Mouse (Mus musculus) left cerebral cortex, postnatal 10 days (tissue): ENCODE results near the gene Metap2. TPM values are rescaled to one million over a fixed set of nuclear protein-coding genes. Genes with fewer than 3 reads are reported as not detected.
A peak's percentile ranks its signal among the peaks of the same experiment; 100 is the strongest.
"Not testable (repeated sequence)": the region's sequence is repeated elsewhere in the genome, so short reads cannot be mapped to it uniquely, and the experiment has no call there.

Source experiments
- DNase-seq, 2 experiments: peaks; one replicate each; pipeline ENCODE4 v3.0.0; 2021 to 2022; ENCODE audit warnings: low spot score in 2 of 2, mixed read lengths in 1 of 2; ENCODE audit errors: extremely low spot score in 1 of 2
- intact Hi-C: fragments of 180-260 bp; cut with DNase I; formaldehyde crosslinking; loops from one replicate; pipeline ENCODE4 v1.15.1; 2025
- total RNA-seq, 2 experiments: library from RNA; stranded (reverse); gene quantifications; 2 replicates each; pipeline ENCODE4 v1.2.3; 2021

Gene Metap2
- total RNA-seq, 2 experiments from 2014 or later, result 132 TPM

DNA sequence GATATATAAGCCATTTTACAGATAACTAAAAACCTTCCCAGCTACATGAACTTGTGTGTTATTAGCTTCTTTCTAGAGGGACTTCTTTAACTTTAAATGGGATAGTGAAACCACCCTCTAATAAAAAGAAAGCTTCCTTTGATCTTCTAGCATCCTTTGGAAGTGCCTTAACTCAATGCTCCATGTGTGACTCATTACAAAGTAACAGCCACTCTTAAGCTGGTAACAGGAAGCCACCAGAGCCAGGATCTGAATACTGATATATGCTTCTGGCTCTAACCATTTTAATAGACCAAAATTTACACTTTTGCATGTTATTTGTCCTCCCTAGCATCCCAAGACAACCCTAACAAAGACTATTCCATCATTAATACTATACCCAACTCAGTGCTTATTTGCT, 15.0 kb downstream of the Metap2 start:
- intact Hi-C loops, result no loop called here

DNA sequence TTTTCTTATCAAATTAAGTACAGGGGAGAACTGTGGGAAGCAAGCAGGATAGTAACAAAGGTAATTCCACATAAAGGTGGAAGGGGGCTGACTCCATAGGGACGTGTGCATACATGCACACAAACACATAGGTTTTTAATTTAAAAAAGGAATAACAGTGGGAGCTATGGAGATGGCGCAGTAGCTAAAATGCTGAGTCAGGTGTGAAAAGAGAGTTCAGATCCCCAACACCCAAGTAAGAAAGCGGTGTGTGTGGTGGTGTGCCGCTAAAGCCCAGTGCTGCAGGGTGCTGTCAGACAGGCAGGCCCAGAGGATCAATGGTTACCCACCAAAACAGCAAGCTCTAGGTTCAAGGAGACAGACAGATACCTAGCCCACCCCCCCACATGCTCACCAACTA, 18.2 kb downstream of the Metap2 start:
- no peak for DNase-seq
- intact Hi-C loops, result no loop called here

More for the DNA sequence above, 15.0 kb downstream of the Metap2 start:
- DNase-seq, result no peak

DNA sequence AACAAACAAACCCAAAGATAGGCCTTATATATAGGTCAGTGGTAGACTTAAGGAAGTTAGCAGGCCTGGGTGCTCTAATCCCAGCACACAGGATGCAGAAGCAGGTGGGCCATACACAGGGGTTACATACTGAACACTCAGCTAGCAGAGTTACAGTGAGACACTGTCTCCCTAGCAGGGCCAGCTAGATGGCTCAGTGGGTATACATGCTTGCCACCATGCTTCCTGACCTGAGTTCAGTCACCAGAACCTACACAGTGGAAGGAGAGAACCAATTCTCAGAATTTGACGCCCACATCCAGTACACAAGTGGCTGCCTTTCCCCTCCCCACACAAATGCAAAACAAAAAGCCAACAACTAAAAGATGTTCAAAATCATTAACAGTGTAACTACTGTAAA, 20.1 kb downstream of the Metap2 start:
- DNase-seq, result no peak
- intact Hi-C loops, result no loop called here

DNA sequence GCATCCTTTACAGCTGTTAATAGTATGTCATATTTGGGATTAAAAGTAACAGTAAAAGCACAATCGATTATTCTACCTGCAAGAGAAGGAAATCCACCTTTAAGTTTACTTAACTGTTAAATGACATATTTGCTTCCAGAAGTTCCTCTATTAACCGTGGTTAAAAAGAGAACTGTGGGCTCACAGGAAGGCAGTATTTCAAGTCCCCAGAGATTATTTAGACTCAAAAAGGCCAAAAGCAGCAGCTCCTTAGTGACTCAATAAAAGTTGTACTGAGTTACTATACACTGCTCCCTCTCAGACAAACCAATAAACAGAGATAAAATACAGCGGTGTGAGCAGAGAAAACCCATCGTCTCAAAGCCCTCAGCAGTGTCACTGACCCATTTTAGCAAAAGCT, 28.0 kb downstream of the Metap2 start:
- intact Hi-C loops, result loop anchor here (5.0 kb wide), 1 partner anchor 103 kb away; no protein-coding TSS in a partner anchor
- no peak for DNase-seq

DNA sequence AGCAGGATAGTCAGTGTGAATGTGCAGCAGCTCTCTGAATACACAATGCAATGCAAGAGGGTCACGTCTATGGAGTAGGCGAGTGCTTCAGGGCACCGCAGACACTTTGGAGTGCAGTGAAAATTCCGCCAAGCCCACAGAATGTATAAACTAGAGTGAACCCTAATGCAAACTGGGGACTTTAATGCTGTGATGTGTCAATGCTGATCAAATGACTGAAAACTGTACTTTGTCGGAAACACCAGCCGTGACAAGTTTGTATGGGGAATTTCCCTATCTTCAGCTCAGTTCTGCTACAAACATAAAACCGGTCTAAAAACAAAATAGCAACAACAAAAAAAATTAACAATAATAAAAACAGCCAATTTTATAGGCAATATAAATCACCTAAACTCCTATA, 28.5 kb downstream of the Metap2 start:
- DNase-seq, result no peak
- intact Hi-C loops, result loop anchor here (5.0 kb wide), 1 partner anchor 104 kb away; no protein-coding TSS in a partner anchor

DNA sequence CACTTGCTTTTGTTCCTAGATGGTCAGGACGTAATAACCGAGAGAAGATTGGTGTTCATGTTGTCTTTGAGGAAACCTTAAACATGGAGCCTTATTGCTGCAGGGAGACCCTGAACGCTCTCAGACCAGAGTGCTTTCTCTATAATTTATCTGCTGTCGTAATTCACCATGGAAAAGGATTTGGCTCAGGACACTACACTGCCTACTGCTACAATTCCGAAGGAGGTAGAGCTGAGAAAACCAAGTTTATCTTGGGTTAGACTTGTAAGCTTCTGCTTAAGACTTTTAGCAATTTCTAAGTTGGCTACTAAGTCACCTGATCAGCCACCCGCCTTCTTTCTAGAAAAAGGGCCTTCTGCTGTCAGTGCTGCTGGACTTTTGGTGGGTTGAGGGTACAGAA, 40.8 kb downstream of the Metap2 start:
- intact Hi-C loops, result no loop called here
- no peak for DNase-seq

DNA sequence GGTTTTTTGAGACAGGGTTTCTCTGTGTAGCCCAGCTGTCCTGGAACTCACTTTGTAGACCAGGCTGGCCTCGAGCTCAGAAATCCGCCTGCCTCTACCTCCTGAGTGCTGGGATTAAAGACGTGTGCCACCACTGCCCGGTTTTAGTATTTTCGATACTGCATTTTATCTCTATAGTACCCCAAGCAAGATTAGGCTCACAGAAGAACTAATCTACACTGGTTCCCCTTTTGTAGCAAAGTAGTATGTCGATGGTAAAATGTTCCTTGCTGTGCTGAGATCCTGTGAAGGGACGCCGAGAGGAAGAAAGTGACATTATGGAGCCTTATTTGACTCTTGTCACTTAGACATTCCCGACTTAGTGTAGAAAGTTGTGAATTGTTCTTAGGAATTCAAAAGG, 41.8 kb downstream of the Metap2 start:
- no peak for DNase-seq
- intact Hi-C loops, result no loop called here

DNA sequence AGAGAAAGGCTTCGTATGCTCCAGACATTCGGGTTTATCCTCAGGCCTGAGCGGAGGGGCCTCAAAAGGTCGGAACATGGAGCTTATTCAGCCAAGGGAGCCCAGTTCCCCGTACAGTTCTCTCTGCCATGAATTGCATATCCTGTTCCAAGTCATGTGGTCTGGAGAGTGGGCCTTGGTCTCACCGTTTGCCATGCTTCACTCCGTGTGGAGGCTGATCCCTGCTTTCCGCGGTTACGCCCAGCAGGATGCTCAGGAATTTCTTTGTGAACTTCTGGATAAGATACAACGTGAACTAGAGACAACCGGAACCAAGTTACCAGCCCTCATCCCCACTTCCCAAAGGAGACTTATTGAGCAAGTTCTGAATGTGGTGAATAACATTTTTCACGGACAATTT, 50.2 kb downstream of the Metap2 start:
- intact Hi-C loops, result no loop called here
- DNase-seq, result no peak

DNA sequence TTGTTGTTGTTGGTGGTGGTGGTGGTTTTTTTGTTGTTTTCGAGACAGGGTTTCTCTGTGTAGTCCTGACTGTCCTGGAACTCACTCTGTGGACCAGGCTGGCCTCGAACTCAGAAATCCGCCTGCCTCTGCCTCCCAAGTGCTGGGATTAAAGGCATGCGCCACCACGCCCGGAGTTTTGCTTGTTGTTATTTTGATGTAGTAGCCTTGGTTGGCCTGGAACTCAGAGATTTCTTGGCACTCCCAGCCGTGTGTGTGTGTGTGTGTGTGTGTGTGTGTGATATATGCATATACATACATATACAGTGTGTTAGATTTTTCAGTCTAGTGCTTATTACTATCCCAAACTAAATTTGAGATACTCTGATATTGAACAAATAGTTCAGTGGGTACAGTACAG, 61.8 kb downstream of the Metap2 start:
- intact Hi-C loops, DNase-seq: not testable (repeated sequence)

DNA sequence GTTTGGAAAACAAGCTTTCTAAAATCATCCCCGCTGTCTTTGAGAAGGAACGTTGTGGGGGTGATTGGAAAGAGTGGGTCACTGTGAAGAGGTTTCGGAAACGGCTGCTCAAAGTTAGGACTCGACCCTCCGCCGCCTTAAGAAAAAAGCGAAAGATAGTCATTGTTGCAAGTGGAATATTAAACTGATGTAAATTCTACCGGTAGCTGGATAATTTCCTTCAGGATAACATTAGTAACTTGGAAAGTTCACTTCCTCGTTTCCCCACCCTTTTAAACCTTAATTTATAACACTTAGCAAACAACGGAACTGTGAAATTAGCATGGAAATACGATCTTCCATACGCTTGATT, 62.5 kb downstream of the Metap2 start:
- intact Hi-C loops, result no loop called here
- no peak for DNase-seq

DNA sequence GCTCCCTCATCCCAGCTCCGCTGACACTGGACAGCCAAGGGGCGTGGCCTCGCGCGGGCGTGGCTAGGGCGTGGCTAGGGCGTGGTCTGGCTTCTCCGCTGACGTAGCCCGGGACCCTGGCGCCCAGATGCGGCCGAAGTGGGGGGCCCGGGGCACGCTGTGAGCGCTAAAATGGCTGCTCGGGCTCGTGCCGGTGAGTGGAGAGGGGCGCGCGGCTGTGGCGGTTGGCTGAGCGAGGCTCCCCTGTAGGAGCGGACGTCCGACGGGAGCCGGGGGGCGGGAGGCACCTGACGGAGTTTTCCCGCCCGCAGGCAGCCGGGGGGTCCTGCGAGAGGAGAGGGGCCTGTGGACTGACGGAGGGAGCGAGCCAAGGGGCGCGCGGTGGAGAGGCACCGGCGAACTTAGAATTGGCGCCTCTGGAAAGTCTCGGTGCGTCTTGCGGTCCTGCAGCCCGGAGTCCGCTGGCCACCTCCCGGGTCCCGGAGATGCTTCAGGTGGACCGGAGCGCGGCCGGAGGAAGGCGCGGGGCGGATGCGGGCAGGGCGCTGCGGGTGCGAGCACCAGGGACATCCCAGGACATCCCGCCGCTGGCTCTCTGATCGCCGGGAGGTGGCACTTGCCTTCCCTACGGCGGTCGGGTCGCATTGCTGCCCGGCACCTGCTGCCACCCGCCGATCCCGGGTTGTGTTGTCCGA, 63.0 kb downstream of the Metap2 start:
- peak in 1 of 2 experiments; percentile 62 for DNase-seq
- intact Hi-C loops, result no loop called here

DNA sequence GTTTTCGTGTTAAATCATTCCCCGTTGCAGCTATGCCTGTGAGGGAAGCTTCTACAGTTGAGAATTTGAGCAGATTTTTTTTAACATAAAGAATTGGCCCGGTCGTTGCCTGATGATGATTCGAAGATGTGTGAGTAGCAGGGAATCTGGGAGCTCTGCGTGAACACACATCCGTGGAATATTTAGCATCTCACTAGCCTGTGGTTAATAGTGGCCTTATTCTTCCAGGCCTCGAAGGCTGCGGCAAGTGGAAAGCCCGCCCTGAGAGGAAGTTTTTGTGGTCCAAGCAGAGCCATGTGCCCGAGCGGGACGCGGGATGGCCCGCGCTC, 63.6 kb downstream of the Metap2 start:
- intact Hi-C loops, result no loop called here
- DNase-seq, result no peak

DNA sequence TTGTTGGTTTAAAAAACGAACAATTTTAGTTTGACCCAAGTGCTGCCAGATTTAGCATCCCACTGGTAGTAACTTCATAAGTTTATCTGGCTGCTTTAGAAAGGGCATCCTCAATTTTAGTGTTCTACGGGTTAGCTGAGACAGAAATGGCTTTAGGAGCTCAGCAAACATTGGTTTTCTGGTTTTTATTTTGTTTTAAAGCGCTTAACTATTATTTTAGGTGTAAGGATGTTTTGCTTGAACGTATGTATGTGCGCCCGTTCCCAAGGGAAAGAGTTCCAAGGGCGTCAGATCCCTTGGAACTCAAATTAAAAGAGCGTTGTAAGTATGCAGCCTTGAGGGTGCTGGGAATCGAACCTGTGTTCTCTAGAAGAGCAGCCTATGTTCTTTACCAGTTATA, 64.1 kb downstream of the Metap2 start:
- no peak for DNase-seq
- intact Hi-C loops, result no loop called here

DNA sequence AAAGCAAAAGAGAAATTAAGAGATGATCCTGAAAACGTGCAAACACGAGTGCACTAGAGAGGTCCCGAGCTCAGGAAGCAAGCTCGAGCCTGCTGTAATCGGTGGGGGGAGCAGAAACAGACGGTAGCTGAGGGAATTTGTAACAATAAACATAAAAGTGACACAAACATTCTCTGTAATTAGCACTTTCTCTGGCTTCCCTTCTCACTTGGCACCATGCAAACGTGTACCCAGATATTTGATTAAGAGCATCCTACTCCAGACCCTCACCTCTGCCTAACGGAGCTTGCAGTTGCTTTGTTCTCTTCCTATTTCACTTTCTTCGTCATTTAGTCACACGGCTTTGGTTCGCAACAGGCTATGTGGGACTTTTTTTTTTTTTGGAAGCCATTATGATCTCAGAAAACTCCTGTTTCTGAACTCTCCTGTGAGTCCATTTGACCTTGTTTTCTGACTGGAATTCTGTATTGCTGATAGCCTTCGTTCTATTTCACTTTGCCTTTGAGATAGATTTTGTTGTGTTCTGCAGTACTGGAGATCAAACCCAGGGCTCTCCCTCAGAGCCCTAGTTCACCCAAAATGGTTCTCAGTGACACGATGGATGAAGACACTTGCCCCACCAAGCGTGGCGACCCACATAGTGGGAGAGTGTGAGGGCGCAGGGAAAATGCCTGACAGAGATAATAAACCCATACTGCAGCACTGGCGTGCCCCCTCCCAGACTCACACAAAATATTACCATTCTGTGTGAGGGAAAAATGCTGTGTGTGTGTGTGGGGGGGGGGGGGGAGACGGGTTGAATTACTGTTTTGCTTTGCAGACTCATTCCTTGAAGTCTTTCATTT, 64.9 kb downstream of the Metap2 start:
- intact Hi-C loops, result no loop called here
- DNase-seq, result no peak

DNA sequence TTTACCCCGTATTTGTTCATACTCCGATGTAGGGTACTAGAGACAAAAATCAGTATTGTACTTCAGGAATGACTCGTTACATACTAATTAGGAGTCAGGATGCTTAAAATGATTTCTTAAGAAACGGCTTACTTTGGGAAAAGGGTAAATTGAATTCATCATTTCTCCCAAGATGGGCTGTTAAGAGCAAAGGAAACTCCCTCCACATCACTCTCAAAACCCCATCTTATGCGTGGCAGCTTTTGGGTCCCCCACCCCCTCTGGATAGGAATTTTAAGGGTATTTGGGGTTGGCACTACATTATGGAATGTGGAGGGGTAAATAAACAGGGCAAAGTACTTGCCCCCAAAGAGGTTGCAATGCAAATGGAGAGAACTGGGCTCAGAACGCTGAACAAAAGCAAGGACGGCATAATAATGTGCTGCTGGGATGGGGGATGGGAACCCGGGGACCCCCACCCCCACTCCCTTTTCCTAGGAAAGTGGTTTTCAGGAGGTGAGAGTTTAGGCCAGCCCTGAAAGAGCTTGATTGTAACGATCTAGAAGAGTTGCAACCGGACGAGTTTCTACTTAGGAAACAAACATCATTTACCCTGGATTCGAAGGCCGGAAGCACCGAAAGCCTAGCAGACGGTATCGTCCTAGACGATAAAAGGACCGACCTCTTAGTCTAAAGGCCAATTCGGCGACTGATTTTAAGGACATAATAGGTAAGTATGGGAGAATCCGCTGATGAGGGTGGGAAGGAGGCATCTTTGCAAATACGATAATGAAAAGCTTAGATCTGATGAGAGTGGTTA, 65.8 kb downstream of the Metap2 start, which contains the start of gene Usp44:
TSS of gene Usp44 (plus strand) at position 625 of the 799 bp plus-strand sequence.
- DNase-seq, result no peak
- intact Hi-C loops, result no loop called here

DNA sequence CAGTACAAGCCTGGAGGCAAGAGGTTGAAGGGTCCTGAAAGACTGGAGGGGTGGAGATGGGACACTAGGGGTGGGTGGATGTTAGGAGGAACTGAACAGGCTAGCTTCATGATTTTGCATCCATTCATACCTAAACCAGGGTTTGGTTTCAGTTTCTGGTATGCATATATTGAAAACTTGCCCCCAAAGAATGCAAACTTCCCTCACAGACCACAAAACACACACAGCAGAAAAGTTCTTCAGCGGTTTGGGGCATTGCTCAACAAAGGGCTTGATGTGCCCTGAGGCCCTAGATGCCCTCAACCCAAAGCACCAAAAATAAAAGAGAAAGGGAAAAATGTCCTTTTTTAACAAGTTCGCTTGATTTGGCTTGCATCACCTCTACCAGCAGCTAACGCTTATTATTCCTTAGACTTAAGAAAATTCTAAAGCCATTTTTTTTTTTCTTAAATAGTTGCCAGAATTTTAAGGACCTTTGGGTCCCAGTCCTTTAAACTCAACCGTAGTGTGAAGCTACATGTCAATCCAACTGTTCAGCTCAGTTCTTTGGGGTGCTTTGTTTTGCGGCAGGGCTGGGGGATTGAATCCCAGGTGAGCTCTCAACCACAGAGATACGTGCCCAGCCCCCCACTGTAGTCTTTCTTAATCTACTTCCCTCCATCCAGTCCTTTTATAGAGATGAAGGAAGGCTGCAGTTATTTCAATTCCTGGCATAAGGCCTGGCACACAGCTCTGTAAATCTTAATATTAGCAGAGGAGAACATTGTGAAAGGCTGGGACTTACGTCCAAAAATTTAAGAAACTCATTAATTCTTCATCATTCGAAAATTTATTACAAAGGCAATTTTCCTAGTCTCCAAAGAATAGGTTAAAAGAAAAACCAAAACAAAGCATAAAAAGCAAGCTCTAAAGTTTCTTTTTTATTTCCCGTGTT, 66.7 kb downstream of the Metap2 start:
- no peak for DNase-seq
- intact Hi-C loops, result loop anchor here (10.0 kb wide), 1 partner anchor 285 kb away; no protein-coding TSS in a partner anchor

DNA sequence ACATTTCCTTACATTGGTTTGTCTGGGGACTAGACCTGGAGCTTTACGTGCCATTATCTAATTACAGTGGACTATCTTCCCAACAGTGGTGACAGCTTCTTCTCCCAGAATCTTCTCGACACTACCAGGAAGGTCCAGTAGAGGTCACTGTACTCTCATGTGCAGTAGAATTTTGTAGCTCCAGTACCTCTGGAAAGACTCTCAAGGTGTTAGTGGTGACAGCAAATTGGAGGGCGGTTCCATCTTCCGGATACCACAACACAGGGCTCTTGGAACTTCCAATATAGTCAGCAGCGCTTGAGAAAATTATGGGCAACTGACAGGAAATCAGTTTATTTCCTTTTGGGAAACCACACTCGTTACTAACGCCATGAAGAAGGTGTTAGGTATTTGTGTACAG, 78.2 kb downstream of the Metap2 start:
- intact Hi-C loops, result no loop called here
- peak; percentile 58 to 60 for DNase-seq

DNA sequence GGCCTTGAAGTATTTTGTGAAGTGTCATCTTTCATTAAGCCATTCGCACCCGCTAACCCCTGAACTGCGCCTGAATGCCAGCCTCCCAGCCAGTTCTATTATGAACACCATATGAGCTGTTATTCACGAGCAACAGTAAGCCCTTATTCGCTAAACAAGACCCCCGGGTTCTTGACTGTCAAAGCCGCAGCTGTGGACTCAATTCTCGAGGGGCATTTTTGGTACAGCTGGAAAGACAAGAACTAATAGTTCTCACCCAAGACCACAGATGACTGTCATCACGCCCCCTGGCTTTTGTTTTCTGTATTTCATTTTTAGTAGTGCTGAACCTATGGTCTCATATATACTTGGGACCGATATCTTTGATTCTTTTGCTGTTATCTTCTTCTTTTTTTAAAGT, 83.1 kb downstream of the Metap2 start:
- intact Hi-C loops, result loop anchor here (2.0 to 5.0 kb wide), 2 partner anchors 201 to 221 kb away; no protein-coding TSS in a partner anchor

More for the DNA sequence above, 83.1 kb downstream of the Metap2 start:
- DNase-seq, result peak in 1 of 2 experiments; percentile 23
